Mouse (Mus musculus) spleen, postnatal 10 days (tissue): ENCODE results near the gene Gm4491.
A peak's percentile ranks its signal among the peaks of the same experiment; 100 is the strongest.

Experiments used
- DNase-seq, 2 experiments: peaks; one replicate each; pipeline ENCODE4 v3.0.0; 2021 to 2022; ENCODE audit warnings: low spot score in 2 of 2

The Gm4491 gene

GRCm38 (mm10) chr14:57115823-57116544 lies at the start of gene Gm4491:
Gene Gm4491 (minus strand): TSS chr14:57115883.
- DNase-seq = no peak

DNA sequence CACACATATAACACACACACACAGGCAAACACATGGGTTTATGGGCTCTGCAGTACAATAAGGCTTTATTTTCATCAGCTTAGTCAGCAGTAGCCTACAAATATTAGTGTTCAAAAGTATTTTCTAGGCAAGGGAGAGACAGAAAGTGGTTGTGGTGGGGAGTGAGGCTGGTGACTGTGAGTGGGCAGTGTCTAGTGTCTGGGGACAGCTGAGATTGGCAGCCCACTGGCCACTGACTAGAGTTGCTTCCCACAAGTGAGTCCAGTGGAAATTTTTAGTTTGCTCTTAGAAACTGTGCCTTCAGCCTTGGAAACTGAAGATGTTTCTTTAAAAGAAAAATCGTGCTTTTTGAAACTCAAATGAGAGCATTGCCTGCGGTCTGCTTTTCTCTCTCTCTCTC lies 46.1 kb upstream of the Gm4491 start:
- DNase-seq = no peak

- no peak for DNase-seq
Measured at GRCm38 (mm10) chr14:57161201-57161600, 45.5 kb upstream of the Gm4491 start.

- no peak for DNase-seq
Measured at GRCm38 (mm10) chr14:57154916-57155315, 39.2 kb upstream of the Gm4491 start.

DNA sequence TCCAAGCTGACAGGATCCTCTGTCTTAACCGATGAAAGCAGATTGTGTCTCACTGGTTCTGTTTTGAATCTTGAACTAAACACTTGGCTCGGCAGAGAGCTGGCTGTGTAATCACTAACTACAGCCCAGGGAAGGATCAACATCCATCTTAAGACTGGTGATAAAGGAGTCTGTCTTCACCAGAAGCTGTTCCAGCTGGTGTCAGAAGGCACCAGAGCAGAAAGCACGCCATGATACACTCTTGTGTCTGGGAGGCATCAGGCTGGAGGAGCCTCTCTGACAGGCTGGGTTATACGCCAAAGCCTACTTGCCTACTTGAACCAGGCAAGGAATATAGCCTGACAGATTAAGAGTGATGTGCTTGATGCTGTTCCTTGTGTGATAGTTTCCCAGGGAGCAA lies 30.1 kb upstream of the Gm4491 start:
- no peak for DNase-seq

DNA sequence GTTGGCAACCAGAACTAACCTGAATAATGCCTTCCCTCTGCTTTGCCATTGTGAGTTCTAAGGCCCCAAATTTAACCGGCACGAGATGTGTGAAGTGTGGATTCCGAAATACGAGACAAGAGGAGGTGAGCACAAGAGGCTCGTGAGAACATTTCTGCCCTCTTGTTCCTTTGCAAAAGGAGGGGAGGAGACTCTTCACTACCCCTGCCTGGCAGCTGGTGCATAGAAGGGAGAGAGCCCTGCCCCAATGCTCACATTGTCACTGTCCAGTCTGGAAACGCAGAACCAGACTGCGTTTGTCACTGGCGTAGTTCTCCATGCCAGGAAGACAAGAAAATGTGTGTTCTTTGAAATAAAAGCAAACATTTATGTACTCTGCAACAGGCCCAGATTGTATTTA lies 19.6 kb upstream of the Gm4491 start:
- DNase-seq = no peak

- DNase-seq = no peak
Measured at GRCm38 (mm10) chr14:57133161-57133661, 17.5 kb upstream of the Gm4491 start, which contains the start of gene Gjb6. Gene Gjb6 (minus strand): TSS chr14:57133611.

- DNase-seq = no peak
Measured at GRCm38 (mm10) chr14:57127383-57127782, 11.7 kb upstream of the Gm4491 start.

DNA sequence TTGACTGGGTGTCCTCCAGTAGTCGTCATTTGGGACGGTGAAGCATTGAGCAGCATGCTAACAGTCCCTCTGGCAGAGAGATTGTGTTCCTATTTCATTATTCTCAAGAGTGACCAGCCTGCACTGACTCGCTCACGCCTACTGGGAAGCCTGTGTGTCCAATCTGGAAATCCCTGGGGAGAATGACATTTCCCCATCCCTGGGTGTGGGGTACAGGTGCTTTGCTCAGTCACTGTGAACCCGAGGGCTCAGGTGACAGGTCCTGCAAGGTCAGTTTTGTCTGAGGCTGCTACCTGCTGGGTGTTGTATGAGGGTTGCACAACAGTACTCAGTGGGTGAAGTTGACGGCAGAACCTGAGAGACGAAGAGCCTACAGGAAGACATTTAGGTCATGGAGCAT lies 6.6 kb upstream of the Gm4491 start:
- no peak for DNase-seq

- DNase-seq = peak in 1 of 2 experiments; percentile 39
Measured at GRCm38 (mm10) chr14:57109194-57109593, 6.5 kb downstream of the Gm4491 start.

DNA sequence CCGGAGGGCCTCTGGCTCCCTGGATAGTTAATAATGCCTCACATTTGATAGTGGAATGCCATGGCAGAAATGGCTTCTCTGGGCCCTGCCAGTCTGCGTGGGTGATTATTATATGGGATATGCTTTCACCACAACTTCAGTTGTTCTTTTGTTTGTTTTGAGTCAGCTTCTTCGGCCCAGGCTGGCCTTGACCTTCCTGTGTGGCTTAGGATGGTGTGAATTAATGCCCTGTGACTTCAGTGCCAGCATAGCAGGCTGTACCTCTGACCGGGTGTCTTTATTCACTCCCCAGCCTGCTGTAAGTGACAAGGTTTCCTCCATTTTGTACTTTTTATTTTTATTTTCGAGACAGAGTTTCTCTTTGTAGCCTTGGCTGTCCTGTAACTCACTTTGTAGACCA lies 7.8 kb downstream of the Gm4491 start:
- no peak for DNase-seq

GRCm38 (mm10) chr14:57107091-57107490 lies 8.6 kb downstream of the Gm4491 start:
- no peak for DNase-seq

DNA sequence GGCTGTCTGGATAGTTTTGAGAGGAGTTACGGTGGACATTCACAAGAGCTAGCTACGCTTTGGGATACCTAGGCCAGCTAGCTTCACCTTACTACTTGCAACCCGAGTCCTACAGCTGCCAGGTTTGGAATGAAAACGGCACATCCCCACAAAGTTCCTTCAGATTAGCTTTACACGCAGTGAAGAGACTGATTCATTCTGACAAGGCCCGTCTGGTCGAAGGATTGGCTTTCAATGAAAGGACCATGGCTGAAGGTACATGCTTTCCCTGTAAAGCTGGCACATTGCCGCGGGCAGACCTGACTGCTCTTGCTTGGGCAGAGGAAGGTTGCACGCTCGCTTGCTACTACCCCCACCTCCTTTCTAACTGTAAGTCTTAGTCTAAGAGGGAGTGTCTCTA lies 10.0 kb downstream of the Gm4491 start:
- no peak for DNase-seq

DNA sequence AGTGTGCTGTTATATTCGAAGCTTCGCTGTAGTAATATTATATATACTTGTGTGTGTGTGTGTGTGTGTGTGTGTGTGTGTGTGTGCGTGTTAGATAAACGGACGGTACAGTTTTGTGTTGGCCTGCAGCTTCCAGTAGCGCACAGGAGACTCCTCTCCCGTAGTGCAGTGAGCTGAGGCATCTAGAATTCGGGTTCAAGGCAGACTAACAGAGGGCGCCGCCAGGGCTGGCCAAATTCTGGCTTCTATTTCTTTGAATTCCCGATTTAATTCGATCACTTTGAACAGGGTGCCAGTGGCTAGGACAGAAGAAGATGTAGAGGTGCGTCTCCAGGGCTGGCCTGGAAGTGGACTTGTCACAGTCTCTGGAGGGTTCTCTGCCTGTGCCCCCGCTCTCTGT lies 10.6 kb downstream of the Gm4491 start:
- DNase-seq = no peak

DNA sequence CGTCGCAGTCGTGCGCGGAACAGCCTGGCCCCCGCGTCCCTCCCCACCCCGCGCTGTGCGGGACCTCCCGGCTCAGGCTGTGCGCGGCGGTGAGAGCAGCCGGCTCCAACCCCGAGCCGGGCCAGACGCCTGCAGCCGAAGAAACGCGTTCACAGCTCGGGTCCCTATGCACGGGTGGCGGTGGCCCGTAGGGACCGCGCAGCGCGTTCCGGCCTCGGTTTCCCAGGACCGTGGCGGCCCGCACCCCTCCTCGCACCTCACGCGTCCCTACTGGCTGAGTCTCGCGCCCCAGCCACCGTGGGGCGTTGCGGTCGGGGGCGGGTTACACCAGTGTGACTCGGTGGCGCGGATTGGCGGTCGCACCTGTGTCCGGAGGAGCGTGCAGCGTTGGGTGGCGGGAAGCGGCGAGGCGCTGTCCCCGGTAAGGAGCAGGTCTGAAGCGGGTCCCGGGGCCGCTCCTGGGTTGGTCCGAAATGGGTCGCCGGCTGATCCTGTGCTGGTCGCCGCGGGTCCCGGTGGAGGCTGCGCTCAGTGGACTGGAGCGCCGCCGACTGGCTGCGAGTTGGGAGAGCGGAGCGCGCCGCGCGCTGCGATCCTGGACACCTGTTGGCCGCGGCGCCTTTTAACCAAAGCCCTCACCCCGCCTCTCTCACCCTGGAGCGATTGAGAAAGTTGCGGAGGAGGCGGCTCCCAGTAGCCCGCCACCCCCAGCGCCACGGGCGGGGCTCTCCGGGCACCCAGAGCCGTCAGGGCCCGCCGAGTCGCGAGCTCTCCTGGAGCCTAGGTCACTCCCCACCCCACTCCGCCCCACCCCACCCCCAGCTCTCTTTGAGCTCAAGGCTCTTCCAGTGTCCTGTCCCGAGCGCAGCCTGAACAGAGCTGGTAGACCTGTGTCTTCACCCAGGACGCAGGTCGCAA lies 11.3 kb downstream of the Gm4491 start, which contains the start of gene Gjb2:
Gjb2 (minus strand) TSS at position 597 of the 918 bp plus-strand sequence.
- DNase-seq = peak; percentile 10 to 20

- DNase-seq = no peak
Measured at GRCm38 (mm10) chr14:57103711-57104105, 12.0 kb downstream of the Gm4491 start.

DNA sequence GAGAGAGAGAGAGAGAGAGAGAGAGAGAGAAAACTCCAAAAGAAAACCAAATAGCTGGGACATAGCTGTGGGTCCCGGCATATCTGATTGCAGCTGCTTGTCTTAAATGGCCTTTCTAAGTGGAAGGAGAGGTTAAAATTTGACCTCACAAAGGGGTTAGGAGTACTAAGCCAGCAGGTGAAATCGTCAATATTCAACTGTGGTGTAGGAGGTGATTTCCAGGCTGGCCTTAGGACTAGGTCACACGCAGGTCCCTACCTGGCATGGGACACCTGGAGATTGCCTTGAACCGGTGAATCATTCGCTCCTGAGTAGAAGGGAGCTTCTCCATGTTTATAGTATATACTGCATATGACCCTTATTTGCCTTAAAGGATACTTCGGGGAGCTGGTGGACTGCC lies 12.6 kb downstream of the Gm4491 start:
- DNase-seq = no peak

- no peak for DNase-seq
Measured at GRCm38 (mm10) chr14:57101623-57102022, 14.1 kb downstream of the Gm4491 start.

DNA sequence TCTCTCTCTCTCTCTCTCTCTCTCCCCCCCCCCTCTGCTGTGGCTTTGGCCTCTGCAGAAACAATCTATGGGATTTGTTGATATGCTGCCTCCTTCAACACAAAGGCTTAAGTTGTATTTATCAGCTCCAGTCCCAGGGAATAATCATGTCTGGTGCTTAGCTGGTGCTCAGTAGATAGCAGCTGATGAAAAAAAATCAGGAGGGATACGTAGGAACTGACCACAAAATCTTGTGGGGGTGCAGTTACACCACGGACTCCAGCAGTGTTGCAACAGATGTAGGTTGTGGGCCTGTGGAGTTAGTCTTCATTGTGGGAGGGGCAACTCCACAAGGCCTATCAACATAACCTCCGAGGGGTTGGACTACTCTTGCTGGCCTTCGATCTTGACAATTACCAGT lies 19.8 kb downstream of the Gm4491 start:
- DNase-seq = no peak

DNA sequence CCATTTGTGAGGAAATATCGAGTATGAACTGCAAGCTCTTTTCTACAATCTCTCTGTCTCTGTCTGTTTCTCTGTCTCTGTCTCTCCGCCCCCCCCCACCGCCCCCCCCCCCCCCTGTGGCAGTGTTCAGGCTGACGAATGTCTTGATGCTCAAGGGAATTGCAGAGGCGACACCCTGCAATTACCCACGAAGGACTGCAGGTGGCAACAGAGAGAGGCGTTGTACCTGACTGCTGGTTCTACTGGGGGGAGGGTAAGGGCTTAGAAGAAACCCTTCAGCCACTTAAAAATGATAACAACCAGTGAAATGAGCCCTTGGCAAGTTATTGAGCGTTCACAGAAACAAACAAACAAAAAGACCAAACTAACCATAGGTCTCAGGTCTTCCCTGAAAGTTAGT lies 22.7 kb downstream of the Gm4491 start:
- peak in 1 of 2 experiments; percentile 48 for DNase-seq

GRCm38 (mm10) chr14:57090001-57090400 lies 25.7 kb downstream of the Gm4491 start:
- DNase-seq = no peak

DNA sequence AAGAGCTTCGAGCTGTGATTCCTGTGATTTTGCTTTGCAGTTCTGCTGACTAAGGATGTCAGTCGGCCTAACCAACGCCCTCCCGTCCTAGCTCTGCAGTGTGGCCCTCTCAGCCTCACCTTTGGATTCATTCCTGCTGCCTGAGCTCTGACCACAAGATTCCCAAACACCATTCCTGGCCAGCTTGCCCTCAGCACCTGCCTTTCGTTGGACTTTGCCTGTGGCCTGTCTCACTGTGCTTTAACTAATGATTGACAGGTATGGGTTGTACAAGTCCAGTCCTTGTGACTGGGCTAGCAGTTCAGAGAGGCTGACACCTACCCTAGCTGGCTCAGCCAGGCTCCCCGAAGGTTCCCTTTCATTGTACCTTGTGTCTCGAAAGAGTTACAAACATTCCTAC lies 26.6 kb downstream of the Gm4491 start:
- no peak for DNase-seq
